In genomic region chr13:76195431-76196138, GRCm38 (mm10) we compare ENCODE assay signal across 22 mouse cellular contexts.
A peak's percentile ranks its signal among the peaks of the same experiment; 100 is the strongest.
DNase-seq lines count a peak whose midpoint lies in the region; ATAC-seq lines count a peak whose summit lies in the region.
"Had no signal": no experiment of that assay in that cellular context is flagged by ENCODE, and none has a peak within 500 bp of the region (broad histone marks: within the 10 kb centered on the region; RNA-seq: fewer than 3 reads in every experiment).

No protein-coding gene starts in this region.

- H3K4me2 ChIP-seq in hindbrain, embryonic 12.5 days (replicated peaks), result no peak overlapping the region
- H3K4me2 ChIP-seq: hindbrain, embryonic 15.5 days; intestine, embryonic 15.5 days had no signal

- peak; percentile 57; the same call in 1 of the 2 replicates for ATAC-seq in hindbrain, embryonic 12.5 days (ENCODE audit: low FRiP score)
- ATAC-seq in erythroblast, adult 5-6 weeks (replicated peaks; ENCODE audit: low FRiP score, poor library complexity, severe bottlenecking), result no peak
- ATAC-seq: activated CD4-positive, CD25-positive, alpha-beta regulatory T cell, adult 4 months; intestine, embryonic 15.5 days; lung, postnatal 0 days had no signal

- no peak overlapping the region for H3K27ac ChIP-seq in hindbrain, embryonic 12.5 days
- H3K27ac ChIP-seq in hindbrain, embryonic 10.5 days, result no peak overlapping the region
- H3K27ac ChIP-seq: embryonic facial prominence, embryonic 10.5 days; heart, adult 2 months; hindbrain, embryonic 15.5 days; intestine, embryonic 15.5 days; limb, embryonic 10.5 days; macrophage had no signal

- WGBS in hindbrain, embryonic 12.5 days, result 90% methylated on average over 8 of the region's 8 CpGs
- WGBS in hindbrain, embryonic 10.5 days, result 92% methylated on average over 8 of the region's 8 CpGs

- no peaks in the 10 kb centered on the region for H3K9me3 ChIP-seq in hindbrain, embryonic 12.5 days (replicated peaks)
- H3K9me3 ChIP-seq in hindbrain, embryonic 10.5 days, result no peaks in the 10 kb centered on the region
- H3K9me3 ChIP-seq: embryonic facial prominence, embryonic 10.5 days; G1E; hindbrain, embryonic 15.5 days; intestine, embryonic 15.5 days; limb, embryonic 10.5 days had no signal

- no peak overlapping the region for H3K9ac ChIP-seq in hindbrain, embryonic 12.5 days
- H3K9ac ChIP-seq: hindbrain, embryonic 15.5 days; intestine, embryonic 15.5 days had no signal

- H3K36me3 ChIP-seq in hindbrain, embryonic 12.5 days, result peaks cover 21% of the 10 kb centered on the region
- peaks cover 26% of the 10 kb centered on the region for H3K36me3 ChIP-seq in hindbrain, embryonic 10.5 days

- no peaks in the 10 kb centered on the region for H3K4me1 ChIP-seq in hindbrain, embryonic 12.5 days
- H3K4me1 ChIP-seq in hindbrain, embryonic 10.5 days (replicated peaks), result no peaks in the 10 kb centered on the region
- H3K4me1 ChIP-seq: embryonic facial prominence, embryonic 10.5 days; hindbrain, embryonic 15.5 days; intestine, embryonic 15.5 days; limb, embryonic 10.5 days had no signal

- no peaks in the 10 kb centered on the region for H3K27me3 ChIP-seq in hindbrain, embryonic 12.5 days
- H3K27me3 ChIP-seq in hindbrain, embryonic 10.5 days (ENCODE audit: insufficient read depth, poor library complexity, severe bottlenecking), result no peaks in the 10 kb centered on the region
- H3K27me3 ChIP-seq: hindbrain, embryonic 15.5 days; intestine, embryonic 15.5 days had no signal

- no peak overlapping the region for H3K4me3 ChIP-seq in hindbrain, embryonic 12.5 days
- no peak overlapping the region for H3K4me3 ChIP-seq in hindbrain, embryonic 10.5 days
- H3K4me3 ChIP-seq: embryonic facial prominence, embryonic 10.5 days; heart, adult 2 months; hindbrain, embryonic 15.5 days; intestine, embryonic 15.5 days; limb, embryonic 10.5 days had no signal

- DNase-seq in cerebellum, adult 8-10 months, result peak; percentile 26
- no peak for DNase-seq in cerebellum, postnatal 36 days
- DNase-seq in hindbrain, embryonic 10.5 days (ENCODE audit: low spot score), result no peak
- DNase-seq in ES-CJ7 (ENCODE audit: low read depth, low spot score), result peak; percentile 25
- DNase-seq in cerebellum, adult 9-10 months, result peak; percentile 67
- DNase-seq in spleen, adult 18-20 months, result no peak
- DNase-seq: adrenal gland, adult 8-10 months; gastrocnemius, postnatal 25 days; heart, adult 2 months; kidney, adult 9 months; kidney, postnatal 14 days; thymus, postnatal 36 days had no signal

Comparison
In these comparisons a context has a peak if more than half of its experiments do, and no peak if none do; other contexts are left out.
1. DNase-seq: peak in cerebellum, adult 8-10 months (single experiment), ES-CJ7 (single experiment) and cerebellum, adult 9-10 months (single experiment); none in cerebellum, postnatal 36 days (0 of 2), hindbrain, embryonic 10.5 days (single experiment) and spleen, adult 18-20 months (0 of 2).